Mouse (Mus musculus) 3134 (cell line): ENCODE measurements around the gene Itgb1bp2.
A peak's percentile ranks its signal among the peaks of the same experiment; 100 is the strongest.

ENCODE experiments used
- DNase-seq: peaks from one replicate; pipeline ENCODE4 v3.0.0-alpha.2; 2011; ENCODE audit warnings: low spot score; ENCODE audit not compliant: insufficient read length; ENCODE audit errors: extremely low read depth

Itgb1bp2 gene

GRCm38 (mm10) chrX:101448886-101449475, at the start of gene Itgb1bp2:
Gene Itgb1bp2, plus strand, starts transcription at chrX:101449088.
- DNase-seq, result no peak

GRCm38 (mm10) chrX:101418946-101419724, 29.8 kb upstream of the Itgb1bp2 start:
- DNase-seq, result peak; percentile 58

- peak; percentile 87 for DNase-seq
These were observed 28.9 kb upstream of the Itgb1bp2 start for GRCm38 (mm10) chrX:101419725-101420699.

- no peak for DNase-seq
These were observed 28.2 kb upstream of the Itgb1bp2 start, which contains the start of gene Zmym3 for GRCm38 (mm10) chrX:101420700-101421095. Gene Zmym3, minus strand, starts transcription at chrX:101420849.

- DNase-seq, result no peak
These were observed 25.4 kb upstream of the Itgb1bp2 start for GRCm38 (mm10) chrX:101423462-101423861.

GRCm38 (mm10) chrX:101427774-101428173, 21.1 kb upstream of the Itgb1bp2 start:
- DNase-seq, result no peak

- DNase-seq, result no peak
These were observed 20.1 kb upstream of the Itgb1bp2 start for GRCm38 (mm10) chrX:101428785-101429141.

- DNase-seq, result peak; percentile 89
These were observed 19.5 kb upstream of the Itgb1bp2 start, which contains the start of gene Nono for GRCm38 (mm10) chrX:101429142-101429949. Gene Nono, plus strand, starts transcription at chrX:101429318.

GRCm38 (mm10) chrX:101429976-101430375, 18.9 kb upstream of the Itgb1bp2 start:
- peak; percentile 49 for DNase-seq

- no peak for DNase-seq
These were observed 2.3 kb downstream of the Itgb1bp2 start for GRCm38 (mm10) chrX:101451147-101451546.

GRCm38 (mm10) chrX:101451591-101451990, 2.7 kb downstream of the Itgb1bp2 start:
- DNase-seq, result no peak

GRCm38 (mm10) chrX:101472202-101472601, 23.3 kb downstream of the Itgb1bp2 start:
- DNase-seq, result no peak

- no peak for DNase-seq
These were observed 32.9 kb downstream of the Itgb1bp2 start for GRCm38 (mm10) chrX:101481604-101482350.

- peak; percentile 34 for DNase-seq
These were observed 37.7 kb downstream of the Itgb1bp2 start for GRCm38 (mm10) chrX:101486487-101487152.
